Mouse (Mus musculus): ENCODE measurements around the gene Acat1. TPM values are rescaled to one million over a fixed set of nuclear protein-coding genes. Genes with fewer than 3 reads are reported as not detected.

Gene Acat1
- total and polyA plus RNA-seq, 3 experiments = 43.6 to 124 (median 76.7) TPM

DNA sequence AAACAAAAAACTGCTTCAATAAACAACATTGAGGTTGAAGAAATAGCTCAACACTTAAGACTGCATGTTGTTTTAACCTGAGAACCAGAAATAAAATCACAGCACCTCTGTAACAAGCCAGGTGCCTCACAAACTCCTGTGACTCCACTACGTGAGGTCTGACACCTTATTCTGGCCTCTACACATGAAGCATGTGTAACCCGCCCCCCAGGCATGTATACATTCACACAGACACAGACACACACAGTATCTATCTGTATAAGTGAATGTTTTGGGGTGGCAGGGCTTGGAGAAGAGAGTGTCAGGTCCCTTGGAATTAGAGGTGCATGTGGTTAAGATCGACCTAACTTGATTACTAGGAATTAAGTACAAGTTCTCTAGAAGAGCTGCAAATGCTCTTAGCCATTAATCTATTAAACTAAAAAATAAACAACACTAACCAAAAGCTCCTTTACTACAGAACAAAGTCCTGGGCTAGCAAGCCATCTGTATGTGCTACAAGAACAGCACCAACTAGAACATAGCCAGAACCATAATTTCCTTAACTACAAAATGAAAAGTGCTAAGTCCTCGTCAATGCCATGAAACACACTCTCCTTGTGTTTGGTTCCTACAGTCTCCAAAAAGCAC is 13.1 kb downstream of the Acat1 start:
- ATAC-seq (ENCODE audit: extremely low read depth, insufficient number of reproducible peaks, low FRiP score, poor library complexity, severe bottlenecking) (no peak), DNase-seq (ENCODE audit: low spot score) (no peak)
- no peak overlapping the region for H3K4me3 ChIP-seq (ENCODE audit: low read depth, low read length)
- no peaks in the 10 kb centered on the region for H3K9me3 ChIP-seq (replicated peaks)
- H3K4me1 ChIP-seq (ENCODE audit: insufficient read depth, low read depth, low read length) = peaks cover 4% of the 10 kb centered on the region; the same call in 1 of the 2 replicates
- H3K36me3 ChIP-seq (replicated peaks) = peaks cover 57% of the 10 kb centered on the region
- no peaks in the 10 kb centered on the region for H3K27me3 ChIP-seq (ENCODE audit: insufficient read depth, low read length)
- no peak for TF ChIP-seq CTCF (IDR thresholded peaks at IDR 0.05; ENCODE audit: low read depth, low read length)
- TF ChIP-seq TAL1 (conservative IDR thresholded peaks at IDR 0.05; ENCODE audit: low read depth, low read length) = no peak
- no peak for TF ChIP-seq POLR2AphosphoS5 (IDR thresholded peaks at IDR 0.05; ENCODE audit: insufficient replicate concordance, low read depth, low read length)
- TF ChIP-seq GATA1 (IDR thresholded peaks at IDR 0.05; ENCODE audit: borderline replicate concordance, low read length) = no peak
- TF ChIP-seq GATA2 (IDR thresholded peaks at IDR 0.05; ENCODE audit: borderline replicate concordance, low read depth, low read length) = no peak

DNA sequence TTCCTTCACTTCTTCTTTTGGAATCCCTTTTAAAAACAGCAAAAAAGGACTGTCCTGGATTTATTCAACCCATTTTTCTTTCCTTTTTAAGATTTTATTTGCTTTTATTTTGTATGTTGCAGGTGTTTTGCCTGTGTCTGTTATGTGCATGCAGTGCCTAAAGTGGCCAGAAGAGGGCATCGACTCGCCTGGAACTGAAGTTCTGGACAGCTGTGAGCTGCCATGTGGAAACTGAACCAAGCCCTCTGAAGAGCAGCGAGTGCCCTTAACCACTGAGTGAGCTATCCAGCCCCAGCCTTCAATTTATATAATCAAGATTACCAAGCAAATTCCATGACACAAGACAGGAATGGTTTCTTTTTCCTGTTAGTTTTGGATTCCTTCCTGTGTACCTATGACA is 15.4 kb downstream of the Acat1 start:
- TF ChIP-seq CTCF (IDR thresholded peaks at IDR 0.05; ENCODE audit: low read depth, low read length) (peak; percentile 76), POLR2AphosphoS5 (IDR thresholded peaks at IDR 0.05; ENCODE audit: insufficient replicate concordance, low read depth, low read length) (no peak)
- DNase-seq (ENCODE audit: low spot score) (peak; percentile 7), ATAC-seq (ENCODE audit: extremely low read depth, insufficient number of reproducible peaks, low FRiP score, poor library complexity, severe bottlenecking) (peak; percentile 34; the same call in 1 of the 2 replicates)
- Histone ChIP-seq H3K27me3 (ENCODE audit: insufficient read depth, low read length) (no peaks in the 10 kb centered on the region), H3K4me3 (ENCODE audit: low read depth, low read length) (no peak overlapping the region), H3K4me1 (ENCODE audit: insufficient read depth, low read depth, low read length) (peaks cover 4% of the 10 kb centered on the region; the same call in 1 of the 2 replicates), H3K36me3 (replicated peaks) (peaks cover 70% of the 10 kb centered on the region), H3K9me3 (replicated peaks) (no peaks in the 10 kb centered on the region)

DNA sequence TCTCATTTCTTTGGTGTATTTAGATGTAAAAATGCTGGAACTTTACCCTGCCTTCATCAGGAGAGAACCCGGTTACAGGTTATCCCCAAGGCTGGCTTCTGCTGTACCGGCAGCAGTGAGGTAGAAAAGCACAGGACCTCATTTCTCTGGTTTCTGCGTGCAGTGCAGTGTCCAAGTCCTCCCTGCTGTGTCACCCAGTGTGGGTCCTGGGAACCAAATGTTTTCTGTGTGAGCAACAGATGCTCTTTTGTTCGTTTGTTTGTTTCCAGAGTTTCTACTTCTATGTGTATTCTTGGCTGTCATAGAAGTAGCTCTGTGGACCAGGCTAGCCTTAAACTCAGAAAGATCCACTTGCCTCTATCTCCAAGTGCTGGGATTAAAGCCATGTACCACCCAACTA is 28.3 kb downstream of the Acat1 start:
- H3K27me3 ChIP-seq (ENCODE audit: insufficient read depth, low read length) = no peaks in the 10 kb centered on the region
- no peak overlapping the region for H3K4me3 ChIP-seq (ENCODE audit: low read depth, low read length)
- no peaks in the 10 kb centered on the region for H3K9me3 ChIP-seq (replicated peaks)
- no peak for ATAC-seq (ENCODE audit: extremely low read depth, insufficient number of reproducible peaks, low FRiP score, poor library complexity, severe bottlenecking)
- H3K4me1 ChIP-seq (ENCODE audit: insufficient read depth, low read depth, low read length) = no peaks in the 10 kb centered on the region
- H3K36me3 ChIP-seq (replicated peaks) = peaks cover 89% of the 10 kb centered on the region
- no peak for DNase-seq (ENCODE audit: low spot score)
- TF ChIP-seq GATA1 (IDR thresholded peaks at IDR 0.05; ENCODE audit: borderline replicate concordance, low read length) (no peak), POLR2AphosphoS5 (IDR thresholded peaks at IDR 0.05; ENCODE audit: insufficient replicate concordance, low read depth, low read length) (no peak), GATA2 (IDR thresholded peaks at IDR 0.05; ENCODE audit: borderline replicate concordance, low read depth, low read length) (no peak), CTCF (IDR thresholded peaks at IDR 0.05; ENCODE audit: low read depth, low read length) (no peak), TAL1 (conservative IDR thresholded peaks at IDR 0.05; ENCODE audit: low read depth, low read length) (no peak)

DNA sequence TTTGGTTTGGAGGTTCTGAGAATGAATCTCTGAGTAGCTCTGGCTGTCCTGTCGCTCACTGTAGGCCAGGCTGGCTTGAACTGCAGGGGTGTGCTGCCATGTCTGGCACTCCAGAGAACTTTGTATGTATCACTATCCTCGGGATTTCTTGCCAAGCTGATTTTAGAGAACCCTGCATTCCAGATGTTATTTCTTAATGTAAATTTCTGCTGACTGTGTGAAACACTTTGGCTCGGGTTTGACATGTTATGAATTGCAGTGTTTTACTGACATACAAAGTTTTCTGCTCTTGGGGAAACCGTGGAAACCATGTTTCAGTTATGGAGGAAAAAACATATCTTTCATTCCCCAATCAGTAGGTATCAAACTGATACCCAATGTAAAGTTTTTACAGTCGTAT is 34.5 kb downstream of the Acat1 start:
- TF ChIP-seq GATA1 (IDR thresholded peaks at IDR 0.05; ENCODE audit: borderline replicate concordance, low read length) (no peak), GATA2 (IDR thresholded peaks at IDR 0.05; ENCODE audit: borderline replicate concordance, low read depth, low read length) (no peak), CTCF (IDR thresholded peaks at IDR 0.05; ENCODE audit: low read depth, low read length) (no peak), TAL1 (conservative IDR thresholded peaks at IDR 0.05; ENCODE audit: low read depth, low read length) (no peak), POLR2AphosphoS5 (IDR thresholded peaks at IDR 0.05; ENCODE audit: insufficient replicate concordance, low read depth, low read length) (no peak)
- H3K27me3 ChIP-seq (ENCODE audit: insufficient read depth, low read length) = no peaks in the 10 kb centered on the region
- ATAC-seq (ENCODE audit: extremely low read depth, insufficient number of reproducible peaks, low FRiP score, poor library complexity, severe bottlenecking) = no peak
- H3K36me3 ChIP-seq (replicated peaks) = peaks cover 79% of the 10 kb centered on the region
- H3K4me3 ChIP-seq (ENCODE audit: low read depth, low read length) = no peak overlapping the region
- DNase-seq (ENCODE audit: low spot score) = no peak
- H3K9me3 ChIP-seq (replicated peaks) = no peaks in the 10 kb centered on the region
- H3K4me1 ChIP-seq (ENCODE audit: insufficient read depth, low read depth, low read length) = peaks cover 2% of the 10 kb centered on the region; the same call in 1 of the 2 replicates

DNA sequence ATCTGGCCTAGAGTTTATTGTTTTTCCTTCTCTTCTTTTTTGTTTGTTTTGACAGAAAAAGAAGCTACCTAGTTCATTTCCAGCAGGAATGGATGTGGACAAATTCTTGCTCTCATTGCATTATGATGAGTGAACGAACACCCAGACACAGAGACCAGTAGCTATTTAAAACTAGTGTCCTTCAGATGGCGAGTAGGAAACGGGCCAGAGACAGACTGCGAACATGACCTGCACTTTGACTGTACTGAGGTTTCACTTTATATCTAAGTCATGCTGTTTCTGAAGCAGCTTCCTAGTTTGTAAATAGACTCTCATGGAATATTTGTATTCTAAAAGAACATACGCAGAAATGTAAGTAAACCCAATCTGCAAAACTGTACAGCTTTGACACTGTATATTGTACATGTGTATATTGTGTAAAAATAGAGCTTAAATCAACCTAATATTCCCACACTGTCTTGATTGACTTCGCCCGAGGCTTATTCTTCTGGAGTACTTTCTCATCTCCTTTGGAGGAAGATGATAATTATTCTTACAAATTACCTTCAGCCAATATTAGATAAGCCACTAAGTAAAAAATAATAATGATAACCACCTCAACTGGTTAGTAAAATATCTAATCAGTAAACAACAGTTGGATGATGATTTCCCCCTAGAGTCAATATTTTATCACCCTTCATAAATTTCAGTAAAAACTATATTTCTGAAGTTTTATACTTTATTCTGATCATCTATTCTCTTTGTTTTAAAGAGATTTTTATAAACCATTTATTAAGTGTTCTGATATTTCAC is 37.5 kb downstream of the Acat1 start:
- ATAC-seq (ENCODE audit: extremely low read depth, insufficient number of reproducible peaks, low FRiP score, poor library complexity, severe bottlenecking) (no peak), DNase-seq (ENCODE audit: low spot score) (no peak)
- Histone ChIP-seq H3K9me3 (replicated peaks) (no peaks in the 10 kb centered on the region), H3K4me1 (ENCODE audit: insufficient read depth, low read depth, low read length) (peaks cover 2% of the 10 kb centered on the region; the same call in 1 of the 2 replicates), H3K27me3 (ENCODE audit: insufficient read depth, low read length) (no peaks in the 10 kb centered on the region), H3K4me3 (ENCODE audit: low read depth, low read length) (no peak overlapping the region), H3K36me3 (replicated peaks) (peaks cover 73% of the 10 kb centered on the region)
- no peak for TF ChIP-seq CTCF (IDR thresholded peaks at IDR 0.05; ENCODE audit: low read depth, low read length)
- no peak for TF ChIP-seq POLR2AphosphoS5 (IDR thresholded peaks at IDR 0.05; ENCODE audit: insufficient replicate concordance, low read depth, low read length)
- TF ChIP-seq GATA2 (IDR thresholded peaks at IDR 0.05; ENCODE audit: borderline replicate concordance, low read depth, low read length) = no peak
- TF ChIP-seq TAL1 (conservative IDR thresholded peaks at IDR 0.05; ENCODE audit: low read depth, low read length) = no peak
- TF ChIP-seq GATA1 (IDR thresholded peaks at IDR 0.05; ENCODE audit: borderline replicate concordance, low read length) = no peak

DNA sequence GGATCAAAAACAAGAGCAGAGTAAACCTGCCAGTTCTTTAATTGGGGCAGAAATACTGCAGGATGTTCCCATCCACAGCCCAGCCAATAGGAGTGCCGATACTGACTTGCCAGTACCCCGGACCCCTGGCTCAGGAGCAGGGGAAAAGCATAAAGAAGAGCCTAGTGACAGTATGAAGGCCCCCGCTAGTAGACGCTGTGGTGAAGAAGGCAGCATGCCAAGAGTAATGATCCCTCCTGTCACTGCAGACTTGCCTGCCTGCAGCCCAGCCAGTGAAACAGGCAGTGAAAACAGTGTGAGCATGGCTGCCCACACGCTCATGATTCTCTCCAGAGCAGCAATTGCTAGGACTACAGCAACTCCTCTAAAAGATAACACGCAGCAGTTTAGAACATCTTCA is 39.5 kb downstream of the Acat1 start:
- ATAC-seq (ENCODE audit: extremely low read depth, insufficient number of reproducible peaks, low FRiP score, poor library complexity, severe bottlenecking) = no peak
- Histone ChIP-seq H3K4me1 (ENCODE audit: insufficient read depth, low read depth, low read length) (peaks cover 6% of the 10 kb centered on the region; the same call in 1 of the 2 replicates), H3K9me3 (replicated peaks) (no peaks in the 10 kb centered on the region), H3K4me3 (ENCODE audit: low read depth, low read length) (no peak overlapping the region), H3K27me3 (ENCODE audit: insufficient read depth, low read length) (no peaks in the 10 kb centered on the region), H3K36me3 (replicated peaks) (peaks cover 72% of the 10 kb centered on the region)
- TF ChIP-seq TAL1 (conservative IDR thresholded peaks at IDR 0.05; ENCODE audit: low read depth, low read length) = no peak
- no peak for TF ChIP-seq GATA2 (IDR thresholded peaks at IDR 0.05; ENCODE audit: borderline replicate concordance, low read depth, low read length)
- no peak for TF ChIP-seq GATA1 (IDR thresholded peaks at IDR 0.05; ENCODE audit: borderline replicate concordance, low read length)
- DNase-seq (ENCODE audit: low spot score) = no peak

All from G1E (cell line).